Mouse (Mus musculus): ENCODE measurements around the gene B4galt4. TPM values are rescaled to one million over a fixed set of nuclear protein-coding genes. Genes with fewer than 3 reads are reported as not detected.

The B4galt4 gene
- polyA plus RNA-seq, 2 experiments = 18.7 to 30.9 TPM

- no peak for TF ChIP-seq POLR2A (IDR thresholded peaks at IDR 0.05; ENCODE audit: borderline replicate concordance, extremely low read depth, insufficient read depth, insufficient read length)
- Histone ChIP-seq H3K4me1 (ENCODE audit: control insufficient read depth, insufficient read depth, low read length) (peaks cover 7% of the 10 kb centered on the region), H3K9me3 (ENCODE audit: control insufficient read depth, low read length) (no peaks in the 10 kb centered on the region), H3K4me3 (replicated peaks; ENCODE audit: low read length) (no peak overlapping the region), H3K9ac (ENCODE audit: low read depth, low read length, severe bottlenecking) (no peak overlapping the region), H3K27me3 (ENCODE audit: control insufficient read depth, insufficient read depth, low read length) (no peaks in the 10 kb centered on the region), H3K4me2 (replicated peaks; ENCODE audit: low read depth, low read length, severe bottlenecking) (no peak overlapping the region), H3K36me3 (ENCODE audit: control insufficient read depth, insufficient read depth, low read length) (peaks cover 5% of the 10 kb centered on the region; the same call in 1 of the 2 replicates), H3K27ac (replicated peaks; ENCODE audit: low read depth, low read length) (no peak overlapping the region)
- ATAC-seq (ENCODE audit: low FRiP score, low read depth) (no peak), DNase-seq (ENCODE audit: low spot score) (no peak)
- WGBS = 62% methylated on average over 7 of the region's 7 CpGs
Measured at GRCm38 (mm10) chr16:38708962-38709520, 33.0 kb upstream of the B4galt4 start.

GRCm38 (mm10) chr16:38711245-38711644 is 30.8 kb upstream of the B4galt4 start:
- Histone ChIP-seq H3K4me2 (replicated peaks; ENCODE audit: low read depth, low read length, severe bottlenecking) (peak overlapping the region; percentile 74), H3K9me3 (ENCODE audit: control insufficient read depth, low read length) (no peaks in the 10 kb centered on the region), H3K4me3 (replicated peaks; ENCODE audit: low read length) (peak overlapping the region; percentile 71), H3K27me3 (ENCODE audit: control insufficient read depth, insufficient read depth, low read length) (no peaks in the 10 kb centered on the region), H3K9ac (ENCODE audit: low read depth, low read length, severe bottlenecking) (no peak overlapping the region), H3K4me1 (ENCODE audit: control insufficient read depth, insufficient read depth, low read length) (peaks cover 9% of the 10 kb centered on the region), H3K27ac (replicated peaks; ENCODE audit: low read depth, low read length) (no peak overlapping the region), H3K36me3 (ENCODE audit: control insufficient read depth, insufficient read depth, low read length) (peaks cover 5% of the 10 kb centered on the region; the same call in 1 of the 2 replicates)
- ATAC-seq (ENCODE audit: low FRiP score, low read depth) = no peak
- 35% methylated on average over 4 of the region's 4 CpGs for WGBS
- no peak for TF ChIP-seq POLR2A (IDR thresholded peaks at IDR 0.05; ENCODE audit: borderline replicate concordance, extremely low read depth, insufficient read depth, insufficient read length)
- DNase-seq (ENCODE audit: low spot score) = no peak

- H3K4me2 ChIP-seq (replicated peaks; ENCODE audit: low read depth, low read length, severe bottlenecking) = peak overlapping the region; percentile 74
- peak overlapping the region; percentile 80 for H3K9ac ChIP-seq (ENCODE audit: low read depth, low read length, severe bottlenecking)
- peaks cover 9% of the 10 kb centered on the region for H3K4me1 ChIP-seq (ENCODE audit: control insufficient read depth, insufficient read depth, low read length)
- peak overlapping the region; percentile 71 for H3K4me3 ChIP-seq (replicated peaks; ENCODE audit: low read length)
- no peaks in the 10 kb centered on the region for H3K27me3 ChIP-seq (ENCODE audit: control insufficient read depth, insufficient read depth, low read length)
- DNase-seq (ENCODE audit: low spot score) (no peak), ATAC-seq (ENCODE audit: low FRiP score, low read depth) (peak; percentile 25)
- H3K27ac ChIP-seq (replicated peaks; ENCODE audit: low read depth, low read length) = peak overlapping the region; percentile 94; the same call in 1 of the 2 replicates
- peaks cover 5% of the 10 kb centered on the region; the same call in 1 of the 2 replicates for H3K36me3 ChIP-seq (ENCODE audit: control insufficient read depth, insufficient read depth, low read length)
- no peaks in the 10 kb centered on the region for H3K9me3 ChIP-seq (ENCODE audit: control insufficient read depth, low read length)
- no peak for TF ChIP-seq POLR2A (IDR thresholded peaks at IDR 0.05; ENCODE audit: borderline replicate concordance, extremely low read depth, insufficient read depth, insufficient read length)
- WGBS = 6% methylated on average over 12 of the region's 12 CpGs
Measured at GRCm38 (mm10) chr16:38712105-38712504, 30.0 kb upstream of the B4galt4 start.

- H3K4me1 ChIP-seq (ENCODE audit: control insufficient read depth, insufficient read depth, low read length) = peaks cover 9% of the 10 kb centered on the region
- H3K4me2 ChIP-seq (replicated peaks; ENCODE audit: low read depth, low read length, severe bottlenecking) = peak within 1 kb of the TSS; percentile 74
- DNase-seq (ENCODE audit: low spot score) (peak; percentile 80), ATAC-seq (ENCODE audit: low FRiP score, low read depth) (peak; percentile 85)
- H3K27ac ChIP-seq (replicated peaks; ENCODE audit: low read depth, low read length) = peak within 1 kb of the TSS; percentile 94
- H3K9me3 ChIP-seq (ENCODE audit: control insufficient read depth, low read length) = no peaks in the 10 kb centered on the region
- 0 out of 2 replicates have a peak, but pooled peaks have one; percentile 1 for TF ChIP-seq POLR2A (IDR thresholded peaks at IDR 0.05; ENCODE audit: borderline replicate concordance, extremely low read depth, insufficient read depth, insufficient read length)
- H3K4me3 ChIP-seq (replicated peaks; ENCODE audit: low read length) = peak within 1 kb of the TSS; percentile 71
- H3K36me3 ChIP-seq (ENCODE audit: control insufficient read depth, insufficient read depth, low read length) = peaks cover 5% of the 10 kb centered on the region; the same call in 1 of the 2 replicates
- H3K27me3 ChIP-seq (ENCODE audit: control insufficient read depth, insufficient read depth, low read length) = no peaks in the 10 kb centered on the region
- H3K9ac ChIP-seq (ENCODE audit: low read depth, low read length, severe bottlenecking) = peak within 1 kb of the TSS; percentile 80
- WGBS = under 1% methylated on average over 64 of the region's 74 CpGs
Measured at GRCm38 (mm10) chr16:38712581-38713403, 29.3 kb upstream of the B4galt4 start, which contains the start of gene Arhgap31. Gene Arhgap31 (minus strand): TSS chr16:38713274.

Data from limb, embryonic 14.5 days (tissue).